Mouse (Mus musculus) ovary, postnatal 36 days (tissue): ENCODE measurements at regions not wholly inside any gene's neighbourhood (a gene's known extent, or its start where the extent isn't known, plus 50 kb on each side); places are given as distances from the start of the nearest gene placed in this dataset.

Experiments
- DNase-seq: peaks from one replicate; pipeline ENCODE4 v3.0.0; 2022; ENCODE audit warnings: low spot score, mixed read lengths

DNA sequence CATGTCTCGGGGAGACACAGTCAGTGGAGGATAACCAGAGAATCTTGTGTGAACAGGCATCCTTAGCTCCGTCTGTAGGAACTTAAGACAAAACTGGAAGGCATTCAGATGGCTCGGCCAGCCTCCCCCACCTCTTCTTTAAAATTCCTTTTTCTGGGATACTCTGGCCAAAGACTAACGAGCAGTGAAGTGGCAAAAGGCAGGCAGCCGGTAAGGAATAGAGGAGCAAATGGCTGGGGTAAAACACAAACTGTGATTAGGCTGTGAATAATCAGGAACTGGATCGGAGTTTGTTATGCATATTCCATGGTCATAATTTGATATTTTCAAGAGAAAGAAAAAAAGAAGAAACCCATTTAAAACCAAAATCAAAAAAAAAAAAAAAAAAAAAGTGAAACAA, 287.8 kb upstream of the Vrk2 start:
- DNase-seq, result no peak
